Mouse (Mus musculus): ENCODE measurements around the gene Olfr1281. TPM values are rescaled to one million over a fixed set of nuclear protein-coding genes. Genes with fewer than 3 reads are reported as not detected.
"Not testable (repeated sequence)": the region's sequence is repeated elsewhere in the genome, so short reads cannot be mapped to it uniquely, and the experiment has no call there.

Gene Olfr1281
- not detected in 2 replicates for polyA plus RNA-seq (2016; fragmentation: Nextera tagmentation; extraction: Ambion mirVana)

GRCm38 (mm10) chr2:111326220-111326619 is at the start of gene Olfr1281:
TSS of gene Olfr1281 (plus strand) at chr2:111326520.
- no peak for ATAC-seq (ENCODE audit: insufficient number of reproducible peaks, low FRiP score)
- no peak within 1 kb of the TSS for H3K27ac ChIP-seq (ENCODE audit: poor library complexity, severe bottlenecking)
- no peaks in the 10 kb centered on the region for H3K36me3 ChIP-seq
- H3K4me3 ChIP-seq, result no peak within 1 kb of the TSS
- 61% methylated on average over 2 of the region's 2 CpGs for WGBS
- no peaks in the 10 kb centered on the region for H3K9me3 ChIP-seq (replicated peaks)
- no peaks in the 10 kb centered on the region for H3K27me3 ChIP-seq (replicated peaks)
- no peak within 1 kb of the TSS for H3K4me2 ChIP-seq
- no peak within 1 kb of the TSS for H3K9ac ChIP-seq
- no peaks in the 10 kb centered on the region for H3K4me1 ChIP-seq (replicated peaks)

- Histone ChIP-seq H3K4me1 (replicated peaks) (no peaks in the 10 kb centered on the region), H3K27me3 (replicated peaks) (no peaks in the 10 kb centered on the region), H3K4me2 (no peak within 1 kb of the TSS), H3K36me3 (no peaks in the 10 kb centered on the region), H3K9ac (no peak within 1 kb of the TSS), H3K9me3 (replicated peaks) (no peaks in the 10 kb centered on the region), H3K4me3 (no peak within 1 kb of the TSS), H3K27ac (ENCODE audit: poor library complexity, severe bottlenecking) (no peak within 1 kb of the TSS)
- ATAC-seq (ENCODE audit: insufficient number of reproducible peaks, low FRiP score), result no peak
Measured at GRCm38 (mm10) chr2:111289836-111290235, 36.5 kb upstream of the Olfr1281 start, which contains the start of gene Olfr1278. TSS of gene Olfr1278 (plus strand) at chr2:111290136.

GRCm38 (mm10) chr2:111298541-111298940 is 27.8 kb upstream of the Olfr1281 start:
- no peaks in the 10 kb centered on the region for H3K9me3 ChIP-seq (replicated peaks)
- H3K27ac ChIP-seq (ENCODE audit: poor library complexity, severe bottlenecking), result no peak overlapping the region
- no peaks in the 10 kb centered on the region for H3K4me1 ChIP-seq (replicated peaks)
- no peak overlapping the region for H3K4me3 ChIP-seq
- no peak for ATAC-seq (ENCODE audit: insufficient number of reproducible peaks, low FRiP score)
- no peak overlapping the region for H3K4me2 ChIP-seq
- H3K36me3 ChIP-seq, result no peaks in the 10 kb centered on the region
- H3K9ac ChIP-seq, result no peak overlapping the region
- no peaks in the 10 kb centered on the region for H3K27me3 ChIP-seq (replicated peaks)

- H3K4me2 ChIP-seq, result no peak within 1 kb of the TSS
- no peak for ATAC-seq (ENCODE audit: insufficient number of reproducible peaks, low FRiP score)
- H3K27me3 ChIP-seq (replicated peaks), result no peaks in the 10 kb centered on the region
- H3K27ac ChIP-seq (ENCODE audit: poor library complexity, severe bottlenecking), result no peak within 1 kb of the TSS
- H3K4me1 ChIP-seq (replicated peaks), result no peaks in the 10 kb centered on the region
- H3K9ac ChIP-seq, result no peak within 1 kb of the TSS
- H3K4me3 ChIP-seq, result no peak within 1 kb of the TSS
- no peaks in the 10 kb centered on the region for H3K9me3 ChIP-seq (replicated peaks)
- no peaks in the 10 kb centered on the region for H3K36me3 ChIP-seq
Measured at GRCm38 (mm10) chr2:111300374-111300773, 25.9 kb upstream of the Olfr1281 start, which contains the start of gene Olfr1279. TSS of gene Olfr1279 (plus strand) at chr2:111300635.

- Histone ChIP-seq H3K27me3 (replicated peaks) (no peaks in the 10 kb centered on the region), H3K4me2 (no peak within 1 kb of the TSS), H3K4me3 (no peak within 1 kb of the TSS), H3K9me3 (replicated peaks) (no peaks in the 10 kb centered on the region), H3K36me3 (no peaks in the 10 kb centered on the region), H3K9ac (no peak within 1 kb of the TSS), H3K4me1 (replicated peaks) (no peaks in the 10 kb centered on the region), H3K27ac (ENCODE audit: poor library complexity, severe bottlenecking) (no peak within 1 kb of the TSS)
- no peak for ATAC-seq (ENCODE audit: insufficient number of reproducible peaks, low FRiP score)
Measured at GRCm38 (mm10) chr2:111313717-111314116, 12.6 kb upstream of the Olfr1281 start, which contains the start of gene Olfr1280. TSS of gene Olfr1280 (plus strand) at chr2:111314017.

- H3K4me1 ChIP-seq (replicated peaks); H3K9ac ChIP-seq; H3K4me2 ChIP-seq; H3K4me3 ChIP-seq; H3K9me3 ChIP-seq (replicated peaks); H3K27ac ChIP-seq (ENCODE audit: poor library complexity, severe bottlenecking); H3K36me3 ChIP-seq; ATAC-seq (ENCODE audit: insufficient number of reproducible peaks, low FRiP score); H3K27me3 ChIP-seq (replicated peaks): not testable (repeated sequence)
- WGBS, result 76% methylated on average over 5 of the region's 5 CpGs
Measured at GRCm38 (mm10) chr2:111333721-111334120, 7.4 kb downstream of the Olfr1281 start.

- Histone ChIP-seq H3K36me3 (no peaks in the 10 kb centered on the region), H3K9me3 (replicated peaks) (no peaks in the 10 kb centered on the region), H3K27me3 (replicated peaks) (no peaks in the 10 kb centered on the region), H3K9ac (no peak within 1 kb of the TSS), H3K4me3 (no peak within 1 kb of the TSS), H3K4me1 (replicated peaks) (no peaks in the 10 kb centered on the region), H3K27ac (ENCODE audit: poor library complexity, severe bottlenecking) (no peak within 1 kb of the TSS), H3K4me2 (no peak within 1 kb of the TSS)
- 61% methylated on average over 2 of the region's 2 CpGs for WGBS
- ATAC-seq (ENCODE audit: insufficient number of reproducible peaks, low FRiP score), result no peak
Measured at GRCm38 (mm10) chr2:111335976-111336375, 9.7 kb downstream of the Olfr1281 start, which contains the start of gene Olfr1282. TSS of gene Olfr1282 (minus strand) at chr2:111336076.

- no peak for ATAC-seq (ENCODE audit: insufficient number of reproducible peaks, low FRiP score)
- H3K27me3 ChIP-seq (replicated peaks), result no peaks in the 10 kb centered on the region
- H3K4me2 ChIP-seq, result no peak within 1 kb of the TSS
- no peak within 1 kb of the TSS for H3K9ac ChIP-seq
- no peak within 1 kb of the TSS for H3K4me3 ChIP-seq
- WGBS, result 69% methylated on average over 2 of the region's 2 CpGs
- H3K9me3 ChIP-seq (replicated peaks), result no peaks in the 10 kb centered on the region; the same call in 1 of the 2 replicates
- H3K4me1 ChIP-seq (replicated peaks), result no peaks in the 10 kb centered on the region
- H3K27ac ChIP-seq (ENCODE audit: poor library complexity, severe bottlenecking), result no peak within 1 kb of the TSS
- H3K36me3 ChIP-seq, result no peaks in the 10 kb centered on the region
Measured at GRCm38 (mm10) chr2:111366490-111366889, 40.2 kb downstream of the Olfr1281 start, which contains the start of gene Olfr1283. TSS of gene Olfr1283 (plus strand) at chr2:111366790.

- Histone ChIP-seq H3K36me3 (no peaks in the 10 kb centered on the region), H3K27ac (ENCODE audit: poor library complexity, severe bottlenecking) (no peak within 1 kb of the TSS), H3K4me3 (no peak within 1 kb of the TSS), H3K27me3 (replicated peaks) (no peaks in the 10 kb centered on the region), H3K4me2 (no peak within 1 kb of the TSS), H3K9me3 (replicated peaks) (no peaks in the 10 kb centered on the region), H3K4me1 (replicated peaks) (no peaks in the 10 kb centered on the region), H3K9ac (no peak within 1 kb of the TSS)
- no peak for ATAC-seq (ENCODE audit: insufficient number of reproducible peaks, low FRiP score)
- 84% methylated on average over 1 of the region's 1 CpGs for WGBS
Measured at GRCm38 (mm10) chr2:111375222-111375621, 48.9 kb downstream of the Olfr1281 start, which contains the start of gene Olfr1284. TSS of gene Olfr1284 (plus strand) at chr2:111375522.

Other genes starting within 250 kb of the Olfr1281 start
- gene Gm13941, start 220.5 kb upstream of the Olfr1281 start, polyA plus RNA-seq (2016; fragmentation: Nextera tagmentation; extraction: Ambion mirVana), result not detected in 2 replicates
- gene Gm15130, start 173.6 kb upstream of the Olfr1281 start, polyA plus RNA-seq (2016; fragmentation: Nextera tagmentation; extraction: Ambion mirVana), result not detected in 2 replicates
- not detected in 2 replicates for gene 4930430A15Rik, start 96.9 kb upstream of the Olfr1281 start, polyA plus RNA-seq (2016; fragmentation: Nextera tagmentation; extraction: Ambion mirVana)
- not detected in 2 replicates for gene Olfr1275, start 91.2 kb upstream of the Olfr1281 start, polyA plus RNA-seq (2016; fragmentation: Nextera tagmentation; extraction: Ambion mirVana)
- gene Olfr1276, start 72.0 kb upstream of the Olfr1281 start, polyA plus RNA-seq (2016; fragmentation: Nextera tagmentation; extraction: Ambion mirVana), result not detected in 2 replicates
- not detected in 2 replicates for gene Olfr1277, start 52.4 kb upstream of the Olfr1281 start, polyA plus RNA-seq (2016; fragmentation: Nextera tagmentation; extraction: Ambion mirVana)
- not detected in 2 replicates for gene Olfr1278, start 36.4 kb upstream of the Olfr1281 start, polyA plus RNA-seq (2016; fragmentation: Nextera tagmentation; extraction: Ambion mirVana)
- not detected in 2 replicates for gene Olfr1279, start 25.9 kb upstream of the Olfr1281 start, polyA plus RNA-seq (2016; fragmentation: Nextera tagmentation; extraction: Ambion mirVana)
- gene Olfr1280, start 12.5 kb upstream of the Olfr1281 start, polyA plus RNA-seq (2016; fragmentation: Nextera tagmentation; extraction: Ambion mirVana), result not detected in 2 replicates
- not detected in 2 replicates for gene Olfr1282, start 9.6 kb downstream of the Olfr1281 start, polyA plus RNA-seq (2016; fragmentation: Nextera tagmentation; extraction: Ambion mirVana)
- gene Olfr1283, start 40.3 kb downstream of the Olfr1281 start, polyA plus RNA-seq (2016; fragmentation: Nextera tagmentation; extraction: Ambion mirVana), result not detected in 2 replicates
- gene Olfr1284, start 49.0 kb downstream of the Olfr1281 start, polyA plus RNA-seq (2016; fragmentation: Nextera tagmentation; extraction: Ambion mirVana), result not detected in 2 replicates
- not detected in 2 replicates for gene Olfr1286, start 96.6 kb downstream of the Olfr1281 start, polyA plus RNA-seq (2016; fragmentation: Nextera tagmentation; extraction: Ambion mirVana)
- not detected in 2 replicates for gene Olfr1287, start 122.6 kb downstream of the Olfr1281 start, polyA plus RNA-seq (2016; fragmentation: Nextera tagmentation; extraction: Ambion mirVana)
- gene Olfr1288, start 147.6 kb downstream of the Olfr1281 start, polyA plus RNA-seq (2016; fragmentation: Nextera tagmentation; extraction: Ambion mirVana), result not detected in 2 replicates
- gene Olfr1289, start 154.3 kb downstream of the Olfr1281 start, polyA plus RNA-seq (2016; fragmentation: Nextera tagmentation; extraction: Ambion mirVana), result not detected in 2 replicates
- 0.09 and 0.33 TPM in 2 replicates for gene Olfr1290, start 167.3 kb downstream of the Olfr1281 start, polyA plus RNA-seq (2016; fragmentation: Nextera tagmentation; extraction: Ambion mirVana)
- not detected in 2 replicates for gene Olfr1291-ps1, start 170.7 kb downstream of the Olfr1281 start, polyA plus RNA-seq (2016; fragmentation: Nextera tagmentation; extraction: Ambion mirVana)
- gene Olfr1293-ps, start 198.7 kb downstream of the Olfr1281 start, polyA plus RNA-seq (2016; fragmentation: Nextera tagmentation; extraction: Ambion mirVana), result not detected in 2 replicates
- gene Olfr1294, start 213.8 kb downstream of the Olfr1281 start, polyA plus RNA-seq (2016; fragmentation: Nextera tagmentation; extraction: Ambion mirVana), result not detected in 2 replicates
- not detected in 2 replicates for gene Olfr1295, start 243.2 kb downstream of the Olfr1281 start, polyA plus RNA-seq (2016; fragmentation: Nextera tagmentation; extraction: Ambion mirVana)

All from heart, embryonic 12.5 days (tissue).